Mouse (Mus musculus) cerebellum, adult 18-20 months (tissue): ENCODE measurements around the gene Gadd45gip1.

ENCODE experiments used
- DNase-seq, 2 experiments: peaks; one replicate each; pipeline ENCODE4 v3.0.0; 2021

Gadd45gip1 gene

DNA sequence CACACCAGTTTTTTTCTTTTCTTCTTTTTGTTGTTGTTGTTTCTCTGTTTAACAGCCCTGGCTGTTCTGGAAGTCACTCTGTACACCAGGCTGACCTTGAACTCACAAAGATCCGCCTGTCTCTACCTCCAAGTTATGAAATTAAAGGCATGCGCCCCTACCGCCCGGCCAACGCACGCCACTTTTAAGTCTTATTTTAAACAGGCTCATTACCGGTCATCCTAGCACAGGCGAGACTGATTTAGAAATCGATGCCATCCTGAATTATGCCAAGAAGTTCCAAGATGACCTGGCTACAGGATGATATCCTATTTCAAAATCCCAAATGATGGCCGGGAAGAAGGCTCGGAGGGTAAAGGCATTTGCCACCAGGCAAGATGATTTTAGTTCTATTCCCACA lies at the start of gene Gadd45gip1:
TSS of gene Gadd45gip1 (plus strand) at position 33 of the 400 bp plus-strand sequence.
- peak in 1 of 2 experiments; percentile 52 for DNase-seq

GRCm38 (mm10) chr8:84781686-84782505 lies 49.4 kb upstream of the Gadd45gip1 start:
- no peak for DNase-seq

DNA sequence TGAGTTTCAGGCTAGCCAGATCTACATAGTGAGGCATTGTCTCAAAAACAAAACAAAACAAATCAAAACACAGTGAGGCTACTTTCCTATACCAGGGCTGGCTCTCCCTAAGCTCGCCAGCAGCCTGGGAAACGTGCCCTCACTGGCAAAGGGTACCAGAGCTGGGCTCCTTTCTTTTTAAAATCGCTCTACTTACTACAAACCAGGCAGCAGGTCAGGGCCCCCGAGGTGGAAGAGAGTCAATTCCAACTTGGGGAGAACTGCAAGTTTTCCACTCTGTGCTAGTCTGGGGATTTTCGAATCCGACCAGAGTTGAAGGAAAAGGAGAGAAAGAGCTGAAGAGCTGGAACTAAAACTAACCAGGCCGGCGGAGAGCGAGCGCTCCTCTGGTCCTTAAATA lies 48.6 kb upstream of the Gadd45gip1 start:
- DNase-seq, result peak in 1 of 2 experiments; percentile 57

- peak; percentile 12 to 38 for DNase-seq
Observed at GRCm38 (mm10) chr8:84783198-84783918, 48.0 kb upstream of the Gadd45gip1 start.

GRCm38 (mm10) chr8:84783919-84784581 lies 47.3 kb upstream of the Gadd45gip1 start:
- peak; percentile 77 to 79 for DNase-seq

GRCm38 (mm10) chr8:84784681-84785505 lies 46.4 kb upstream of the Gadd45gip1 start:
- DNase-seq, result peak; percentile 51 to 70

GRCm38 (mm10) chr8:84785506-84785755 lies 45.9 kb upstream of the Gadd45gip1 start:
- DNase-seq, result no peak

DNA sequence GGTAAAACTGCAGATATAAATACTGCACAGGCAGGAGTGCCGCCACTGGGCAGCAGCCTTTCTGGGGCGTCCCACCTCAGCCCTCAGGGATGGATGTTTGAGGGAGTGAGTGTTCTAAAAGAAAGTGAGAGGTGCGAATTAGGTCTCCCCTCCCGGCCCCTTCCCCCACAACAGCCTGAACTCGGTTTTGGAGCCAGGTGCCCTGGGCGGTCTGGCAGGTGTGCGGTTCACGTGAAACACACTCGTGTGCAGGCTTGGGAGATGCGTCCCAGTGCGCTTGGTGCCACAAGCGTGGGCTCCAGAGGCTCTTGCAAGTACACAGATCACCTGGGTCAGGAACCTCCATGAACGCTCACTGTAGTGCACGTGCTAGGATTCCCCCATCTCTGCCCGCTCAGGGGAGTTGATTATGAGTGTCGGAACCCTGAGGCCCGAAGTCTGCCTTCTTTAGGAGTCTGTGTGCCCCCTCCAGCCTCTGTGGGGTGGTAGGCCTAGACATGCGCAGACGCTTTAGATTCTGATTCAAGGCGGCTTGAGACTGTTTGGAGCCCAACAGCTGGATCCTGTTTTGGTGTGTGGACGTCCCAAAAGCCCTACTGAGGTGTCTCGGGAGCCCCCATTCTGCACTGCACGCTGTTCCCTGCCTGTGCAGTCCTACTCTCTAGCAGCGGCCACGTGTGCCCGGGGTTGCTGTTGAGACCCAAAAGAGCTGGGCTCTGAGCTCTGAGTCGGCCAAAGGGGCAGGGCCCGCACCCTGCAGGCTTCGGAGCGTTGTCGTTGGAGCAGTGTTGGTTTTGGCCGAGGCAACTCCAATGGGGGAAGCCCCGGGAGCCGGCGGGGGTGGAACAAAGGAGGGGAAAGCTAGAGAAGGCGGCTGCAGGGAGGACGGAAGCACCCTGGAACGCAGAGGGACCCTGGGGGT lies 45.3 kb upstream of the Gadd45gip1 start:
- DNase-seq, result peak; percentile 55 to 62

- peak; percentile 17 to 49 for DNase-seq
Observed at GRCm38 (mm10) chr8:84786801-84787467, 44.4 kb upstream of the Gadd45gip1 start.

- DNase-seq, result peak; percentile 65 to 73
Observed at GRCm38 (mm10) chr8:84787523-84788302, 43.6 kb upstream of the Gadd45gip1 start.

DNA sequence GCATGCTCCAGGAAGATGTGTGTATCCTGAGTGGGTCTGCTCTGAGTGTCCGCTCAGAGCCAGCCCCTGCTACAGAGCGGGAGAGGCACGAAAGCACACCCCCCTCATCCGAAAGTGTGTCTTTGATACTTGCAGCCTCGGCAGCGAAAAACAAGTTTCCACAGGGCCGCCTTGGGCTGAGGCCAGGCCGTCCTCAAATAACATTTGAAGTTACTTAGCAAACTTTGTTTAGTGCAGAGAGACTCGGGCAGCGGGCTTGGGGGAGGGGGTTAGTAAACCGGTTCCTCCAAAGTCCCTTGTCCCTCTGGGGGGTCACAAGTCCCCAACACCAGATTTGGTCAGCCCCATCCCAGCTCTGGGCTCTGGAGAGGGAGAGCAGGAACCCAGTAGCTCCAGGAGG lies 42.4 kb upstream of the Gadd45gip1 start:
- peak; percentile 49 to 56 for DNase-seq

DNA sequence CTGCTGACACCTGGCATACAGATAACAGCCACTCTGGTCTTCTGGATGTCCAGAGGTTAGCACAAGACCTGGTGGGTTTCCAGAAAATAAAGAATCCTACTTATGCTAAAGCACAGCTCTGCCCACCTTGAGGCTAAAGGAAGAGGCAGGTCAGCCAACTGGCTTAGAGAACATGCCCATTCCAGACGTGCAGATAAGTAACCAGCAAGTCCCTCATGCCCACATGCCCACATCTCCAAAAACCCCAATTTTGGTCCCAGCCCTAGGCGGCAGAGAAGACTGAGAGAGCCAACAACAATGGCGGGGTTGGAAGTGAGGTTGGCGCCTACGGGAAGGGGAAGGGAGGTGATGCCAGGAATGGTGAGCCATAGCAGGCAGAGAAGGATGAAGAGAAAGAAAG lies 42.0 kb upstream of the Gadd45gip1 start:
- peak in 1 of 2 experiments; percentile 26 for DNase-seq

DNA sequence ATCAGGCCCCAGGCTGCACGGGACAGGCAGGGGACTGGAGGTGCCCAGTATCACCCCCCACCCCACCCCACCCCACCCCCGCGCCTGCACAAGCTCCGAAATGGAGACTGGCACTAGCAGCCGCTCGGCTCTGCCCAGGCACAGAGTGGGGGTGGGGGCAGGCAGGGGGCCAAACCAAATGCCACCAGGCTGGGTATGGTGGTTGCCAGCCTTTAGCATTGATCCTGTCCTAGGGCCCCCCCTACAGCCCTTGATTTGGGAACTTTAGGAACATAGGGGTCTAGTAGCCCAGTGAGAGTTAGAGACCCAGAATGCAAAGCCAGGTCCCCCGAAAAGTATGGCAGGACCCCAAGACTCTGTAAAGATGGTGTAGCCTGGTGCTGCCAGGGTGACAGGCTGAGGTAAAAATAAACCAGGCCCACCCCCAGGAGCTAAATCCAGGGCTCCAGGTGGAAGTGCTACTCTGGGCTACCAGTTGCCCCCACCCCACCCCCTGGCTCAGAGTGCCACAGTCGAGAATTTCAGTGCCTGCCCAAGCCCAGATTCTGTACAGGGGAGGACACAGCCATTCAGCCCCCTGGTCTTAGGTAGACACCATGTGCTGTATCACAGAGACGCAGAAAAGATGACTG lies 41.4 kb upstream of the Gadd45gip1 start:
- peak; percentile 80 to 83 for DNase-seq

DNA sequence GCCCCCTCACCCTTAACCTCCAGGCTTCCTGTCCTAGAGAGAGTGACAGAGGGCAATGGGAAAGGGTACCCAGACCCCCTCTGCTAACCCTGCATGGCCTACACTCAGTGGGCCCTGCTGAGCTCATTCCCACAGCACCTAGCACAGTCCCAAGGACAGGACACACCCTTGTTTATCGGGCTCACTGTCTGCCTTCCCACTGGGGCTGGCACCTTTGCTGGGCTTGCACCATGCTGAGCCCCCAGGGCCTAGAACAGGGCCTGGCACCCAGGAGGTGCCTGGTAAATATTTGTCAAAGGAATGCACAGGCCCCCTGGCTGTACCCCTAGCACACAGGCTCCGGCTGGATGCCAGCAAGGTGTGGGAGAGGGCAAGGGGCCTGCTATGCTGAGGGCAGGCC lies 40.8 kb upstream of the Gadd45gip1 start:
- DNase-seq, result peak; percentile 15 to 49

DNA sequence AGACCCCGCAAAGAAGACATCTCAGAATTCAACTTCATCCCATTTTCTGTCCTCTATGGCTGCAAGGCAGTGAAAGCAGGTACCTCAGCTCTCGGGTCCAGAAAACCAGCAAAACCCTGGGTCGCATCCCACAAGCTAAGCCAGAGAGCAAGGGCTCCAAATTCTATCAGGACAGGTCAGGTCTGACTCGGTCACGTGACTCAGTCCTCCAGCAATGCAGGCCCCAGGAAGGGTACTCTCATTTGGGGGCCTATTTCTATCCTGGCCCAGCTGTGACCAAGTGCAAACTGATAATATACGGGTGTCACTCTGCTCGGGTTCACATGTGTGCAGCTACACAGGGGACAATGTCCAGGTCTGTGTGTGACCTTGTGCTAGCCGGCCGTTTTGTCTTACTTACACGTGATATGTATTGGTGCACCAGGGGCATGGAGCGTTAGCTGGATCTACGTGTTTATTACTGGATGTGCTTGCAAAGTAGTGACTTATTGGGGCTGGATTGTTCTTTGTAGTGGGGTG lies 38.8 kb upstream of the Gadd45gip1 start:
- peak; percentile 21 to 41 for DNase-seq

GRCm38 (mm10) chr8:84793134-84793533 lies 38.2 kb upstream of the Gadd45gip1 start:
- DNase-seq, result peak; percentile 39 to 51

GRCm38 (mm10) chr8:84793791-84794485 lies 37.4 kb upstream of the Gadd45gip1 start:
- peak; percentile 72 to 87 for DNase-seq

DNA sequence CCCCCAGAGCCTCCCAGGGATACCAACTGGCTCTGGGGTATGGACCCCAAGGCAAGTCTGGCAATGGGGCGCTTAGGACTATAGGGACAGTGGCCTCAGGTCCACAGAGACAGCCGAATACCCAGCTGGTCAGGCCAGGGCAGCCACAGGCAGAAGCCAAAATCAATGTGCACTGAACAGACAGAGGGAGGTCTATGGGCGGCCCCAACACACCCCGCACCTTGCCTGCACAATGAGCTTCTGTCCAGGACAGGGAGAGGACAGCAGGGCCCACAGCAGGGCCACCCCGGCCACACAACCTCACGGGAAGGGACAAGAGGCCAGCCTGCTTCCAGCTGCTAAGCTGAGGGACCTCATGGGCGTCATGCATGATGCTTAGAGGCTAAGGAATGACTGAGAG lies 36.8 kb upstream of the Gadd45gip1 start:
- DNase-seq, result peak; percentile 65 to 74
